Mouse (Mus musculus): ENCODE data around the gene Ccn1. TPM values are rescaled to one million over a fixed set of nuclear protein-coding genes. Genes with fewer than 3 reads are reported as not detected.

Gene Ccn1
- total RNA-seq, 1 experiment = 191 TPM

DNA sequence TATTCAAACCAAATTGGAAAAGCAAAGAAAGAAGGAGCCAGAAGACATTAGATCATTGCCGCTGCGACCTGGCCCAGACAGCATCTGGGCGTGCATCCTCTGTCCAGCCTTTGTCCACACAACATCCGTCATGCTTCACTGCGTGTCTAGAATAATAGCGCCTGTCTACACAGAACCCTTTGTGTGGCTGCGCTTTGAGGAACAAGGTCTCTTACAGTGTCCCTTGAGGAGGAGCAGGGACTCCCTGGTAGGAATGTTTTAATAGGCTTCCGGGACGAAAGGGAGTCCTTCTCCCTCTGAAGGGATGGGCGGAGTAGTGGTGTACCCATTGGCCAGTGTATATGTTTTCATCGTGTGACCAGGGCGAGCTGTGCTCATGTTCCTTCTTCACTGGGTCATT, 26.7 kb downstream of the Ccn1 start:
- TF ChIP-seq MAFK (IDR thresholded peaks at IDR 0.05; ENCODE audit: insufficient read depth, low read depth, low read length) (no peak), ZNF384 (IDR thresholded peaks at IDR 0.05; ENCODE audit: low read depth, low read length) (no peak), ZC3H11A (IDR thresholded peaks at IDR 0.05; ENCODE audit: borderline replicate concordance, low read depth, low read length) (no peak), HCFC1 (IDR thresholded peaks at IDR 0.05; ENCODE audit: borderline replicate concordance, insufficient read depth, low read length) (no peak), CHD2 (IDR thresholded peaks at IDR 0.05; ENCODE audit: low read depth, low read length) (no peak)
- in situ Hi-C loops (cut with MboI; ENCODE audit: low sequenced_read_pairs in 2 of 2, unreplicated experiment in 2 of 2) = loop anchor here in 1 of 2 experiments (25.0 kb wide), 1 partner anchor 289 kb away; the partner anchor contains the start of gene Bcl10

GRCm38 (mm10) chr3:145621209-145621608, 28.6 kb downstream of the Ccn1 start:
- Histone ChIP-seq H3K9ac (ENCODE audit: insufficient read depth, low read depth, low read length, poor library complexity, severe bottlenecking) (no peak overlapping the region), H3K9me3 (ENCODE audit: control insufficient read depth, insufficient read depth, low read depth, low read length) (no peaks in the 10 kb centered on the region), H3K4me1 (ENCODE audit: control insufficient read depth in 2 of 2, insufficient read depth in 2 of 2, low read length in 2 of 2, poor library complexity in 1 of 2) (no peaks in the 10 kb centered on the region), H3K4me3 (ENCODE audit: insufficient read depth in 1 of 2, low read depth in 1 of 2, low read length in 2 of 2, poor library complexity in 1 of 2, severe bottlenecking in 1 of 2) (no peak overlapping the region), H3K36me3 (ENCODE audit: control insufficient read depth, insufficient read depth, low read length, poor library complexity, severe bottlenecking) (no peaks in the 10 kb centered on the region), H3K27ac (ENCODE audit: insufficient read depth, low read depth, low read length, poor library complexity, severe bottlenecking) (no peak overlapping the region)
- TF ChIP-seq CHD2 (IDR thresholded peaks at IDR 0.05; ENCODE audit: low read depth, low read length) = no peak
- TF ChIP-seq ZNF384 (IDR thresholded peaks at IDR 0.05; ENCODE audit: low read depth, low read length) = no peak
- TF ChIP-seq HCFC1 (IDR thresholded peaks at IDR 0.05; ENCODE audit: borderline replicate concordance, insufficient read depth, low read length) = no peak
- TF ChIP-seq ZC3H11A (IDR thresholded peaks at IDR 0.05; ENCODE audit: borderline replicate concordance, low read depth, low read length) = no peak
- no peak for TF ChIP-seq MAFK (IDR thresholded peaks at IDR 0.05; ENCODE audit: insufficient read depth, low read depth, low read length)
- in situ Hi-C loops (cut with MboI; ENCODE audit: low sequenced_read_pairs in 2 of 2, unreplicated experiment in 2 of 2) = loop anchor here in 1 of 2 experiments (25.0 kb wide), 1 partner anchor 291 kb away; the partner anchor contains the start of gene Bcl10
- DNase-seq (ENCODE audit: low read depth, low spot score) = no peak

More for the DNA sequence above, 26.7 kb downstream of the Ccn1 start:
- no peaks in the 10 kb centered on the region for H3K36me3 ChIP-seq (ENCODE audit: control insufficient read depth, insufficient read depth, low read length, poor library complexity, severe bottlenecking)
- H3K27ac ChIP-seq (ENCODE audit: insufficient read depth, low read depth, low read length, poor library complexity, severe bottlenecking) = no peak overlapping the region
- no peak for DNase-seq (ENCODE audit: low read depth, low spot score)
- H3K9me3 ChIP-seq (ENCODE audit: control insufficient read depth, insufficient read depth, low read depth, low read length) = no peaks in the 10 kb centered on the region
- no peak overlapping the region for H3K9ac ChIP-seq (ENCODE audit: insufficient read depth, low read depth, low read length, poor library complexity, severe bottlenecking)
- H3K4me3 ChIP-seq (ENCODE audit: insufficient read depth in 1 of 2, low read depth in 1 of 2, low read length in 2 of 2, poor library complexity in 1 of 2, severe bottlenecking in 1 of 2) = no peak overlapping the region
- H3K4me1 ChIP-seq (ENCODE audit: control insufficient read depth in 2 of 2, insufficient read depth in 2 of 2, low read length in 2 of 2, poor library complexity in 1 of 2) = no peaks in the 10 kb centered on the region; a peak in 1 of 4 replicates

GRCm38 (mm10) chr3:145619621-145620365, 30.0 kb downstream of the Ccn1 start:
- Histone ChIP-seq H3K9ac (ENCODE audit: insufficient read depth, low read depth, low read length, poor library complexity, severe bottlenecking) (no peak overlapping the region), H3K9me3 (ENCODE audit: control insufficient read depth, insufficient read depth, low read depth, low read length) (no peaks in the 10 kb centered on the region)
- in situ Hi-C loops (cut with MboI; ENCODE audit: low sequenced_read_pairs in 2 of 2, unreplicated experiment in 2 of 2) = loop anchor here (10.0 to 25.0 kb wide), 2 partner anchors 285 to 293 kb away; partner anchors contain the start of gene Bcl10 (in 1 of the 2)

DNA sequence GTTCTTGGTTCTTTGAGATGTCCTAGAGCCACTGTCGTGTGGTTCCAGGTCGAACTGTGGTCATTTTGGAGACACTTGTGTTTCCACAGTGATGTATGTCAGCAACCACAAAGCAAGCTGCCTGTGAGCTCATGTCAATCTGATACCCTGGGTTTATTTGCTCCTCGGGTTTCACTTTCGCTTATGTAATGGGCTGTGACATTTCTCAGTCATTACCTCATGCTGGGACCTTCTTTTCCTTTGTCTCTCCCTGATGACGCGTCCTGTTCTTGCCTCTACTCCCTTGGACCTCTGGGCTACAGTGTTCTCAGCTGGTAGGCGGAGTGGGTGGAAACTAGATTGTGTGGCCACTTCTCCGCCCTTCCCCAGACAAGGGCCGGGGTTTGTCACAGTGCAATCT, 31.5 kb downstream of the Ccn1 start:
- H3K27ac ChIP-seq (ENCODE audit: insufficient read depth, low read depth, low read length, poor library complexity, severe bottlenecking) = no peak overlapping the region
- in situ Hi-C loops (cut with MboI; ENCODE audit: low sequenced_read_pairs in 2 of 2, unreplicated experiment in 2 of 2) = loop anchor here (10.0 to 25.0 kb wide), 2 partner anchors 287 to 294 kb away; partner anchors contain the start of gene Bcl10 (in 1 of the 2)

More at GRCm38 (mm10) chr3:145619621-145620365, 30.0 kb downstream of the Ccn1 start:
- Histone ChIP-seq H3K4me3 (ENCODE audit: insufficient read depth in 1 of 2, low read depth in 1 of 2, low read length in 2 of 2, poor library complexity in 1 of 2, severe bottlenecking in 1 of 2) (no peak overlapping the region), H3K36me3 (ENCODE audit: control insufficient read depth, insufficient read depth, low read length, poor library complexity, severe bottlenecking) (no peaks in the 10 kb centered on the region), H3K27ac (ENCODE audit: insufficient read depth, low read depth, low read length, poor library complexity, severe bottlenecking) (no peak overlapping the region), H3K4me1 (ENCODE audit: control insufficient read depth in 2 of 2, insufficient read depth in 2 of 2, low read length in 2 of 2, poor library complexity in 1 of 2) (no peaks in the 10 kb centered on the region)
- peak; percentile 31 for DNase-seq (ENCODE audit: low read depth, low spot score)
- no peak for TF ChIP-seq ZNF384 (IDR thresholded peaks at IDR 0.05; ENCODE audit: low read depth, low read length)
- TF ChIP-seq MAFK (IDR thresholded peaks at IDR 0.05; ENCODE audit: insufficient read depth, low read depth, low read length) = no peak
- TF ChIP-seq ZC3H11A (IDR thresholded peaks at IDR 0.05; ENCODE audit: borderline replicate concordance, low read depth, low read length) = no peak
- no peak for TF ChIP-seq HCFC1 (IDR thresholded peaks at IDR 0.05; ENCODE audit: borderline replicate concordance, insufficient read depth, low read length)
- no peak for TF ChIP-seq CHD2 (IDR thresholded peaks at IDR 0.05; ENCODE audit: low read depth, low read length)

More for the DNA sequence above, 31.5 kb downstream of the Ccn1 start:
- Histone ChIP-seq H3K4me3 (ENCODE audit: insufficient read depth in 1 of 2, low read depth in 1 of 2, low read length in 2 of 2, poor library complexity in 1 of 2, severe bottlenecking in 1 of 2) (no peak overlapping the region), H3K9me3 (ENCODE audit: control insufficient read depth, insufficient read depth, low read depth, low read length) (no peaks in the 10 kb centered on the region), H3K36me3 (ENCODE audit: control insufficient read depth, insufficient read depth, low read length, poor library complexity, severe bottlenecking) (no peaks in the 10 kb centered on the region), H3K9ac (ENCODE audit: insufficient read depth, low read depth, low read length, poor library complexity, severe bottlenecking) (no peak overlapping the region), H3K4me1 (ENCODE audit: control insufficient read depth in 2 of 2, insufficient read depth in 2 of 2, low read length in 2 of 2, poor library complexity in 1 of 2) (peaks cover 0 to 2% of the 10 kb centered on the region in 2 experiments; a peak in 2 of 4 replicates)
- TF ChIP-seq ZNF384 (IDR thresholded peaks at IDR 0.05; ENCODE audit: low read depth, low read length) = no peak
- no peak for TF ChIP-seq ZC3H11A (IDR thresholded peaks at IDR 0.05; ENCODE audit: borderline replicate concordance, low read depth, low read length)
- TF ChIP-seq CHD2 (IDR thresholded peaks at IDR 0.05; ENCODE audit: low read depth, low read length) = no peak
- no peak for TF ChIP-seq HCFC1 (IDR thresholded peaks at IDR 0.05; ENCODE audit: borderline replicate concordance, insufficient read depth, low read length)
- no peak for TF ChIP-seq MAFK (IDR thresholded peaks at IDR 0.05; ENCODE audit: insufficient read depth, low read depth, low read length)
- DNase-seq (ENCODE audit: low read depth, low spot score) = no peak

All from ES-E14 (cell line).